Mouse (Mus musculus): ENCODE results near the gene Sema4d.
"Not testable (repeated sequence)": the region's sequence is repeated elsewhere in the genome, so short reads cannot be mapped to it uniquely, and the experiment has no call there.

The Sema4d gene

GRCm38 (mm10) chr13:51679332-51679731, 114.2 kb downstream of the Sema4d start:
- no peak for DNase-seq (ENCODE audit: low spot score)

- no peak for DNase-seq (ENCODE audit: low spot score)
Observed at GRCm38 (mm10) chr13:51678687-51679086, 114.9 kb downstream of the Sema4d start.

DNA sequence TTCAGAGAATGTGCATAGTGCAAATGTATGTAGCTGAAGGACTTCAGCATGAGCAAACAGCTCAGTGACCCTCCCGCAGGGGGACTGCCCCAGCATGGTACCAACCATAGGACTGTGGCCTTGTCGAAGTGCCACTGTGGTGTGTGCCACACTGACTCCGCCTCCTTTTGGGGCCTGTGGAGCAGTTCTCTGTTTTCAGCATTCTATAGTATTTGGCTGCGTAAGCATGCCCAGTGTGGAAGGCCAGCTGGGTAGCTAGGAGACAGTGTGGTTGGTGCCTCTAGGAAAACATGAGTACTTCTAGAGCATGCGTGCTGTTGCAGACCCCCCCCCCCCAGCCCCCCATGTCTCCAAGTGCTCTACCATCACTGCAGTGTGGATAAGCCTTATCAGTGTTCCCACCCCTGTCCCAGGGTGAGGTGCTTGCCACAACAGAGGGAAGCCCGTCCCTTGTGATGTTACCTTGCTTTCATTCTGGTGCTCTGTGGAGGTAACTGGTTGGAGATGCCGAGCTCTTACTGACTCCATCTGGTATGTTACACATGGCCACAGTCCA, 115.8 kb downstream of the Sema4d start:
- no peak for DNase-seq (ENCODE audit: low spot score)

- no peak for DNase-seq (ENCODE audit: low spot score)
Observed at GRCm38 (mm10) chr13:51677041-51677440, 116.5 kb downstream of the Sema4d start.

DNA sequence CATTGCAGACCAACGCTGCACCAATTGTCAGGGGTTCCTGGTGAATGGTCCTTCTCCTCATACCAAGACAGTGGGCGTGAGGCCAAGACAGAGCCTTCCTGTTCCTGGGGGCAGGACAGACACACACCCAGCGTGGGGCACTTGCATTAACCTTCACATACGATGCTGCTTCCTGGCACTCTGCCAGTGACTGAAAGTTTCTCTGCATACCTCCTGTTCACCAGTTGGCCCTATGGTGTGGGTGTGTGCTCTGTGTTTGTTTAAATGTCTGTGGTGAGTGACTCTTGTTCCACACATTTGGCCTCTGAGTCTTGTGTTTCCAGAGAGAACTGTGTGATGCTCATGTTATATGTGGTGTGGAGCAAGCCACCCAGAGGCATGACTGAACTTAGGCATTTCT, 116.9 kb downstream of the Sema4d start:
- no peak for DNase-seq (ENCODE audit: low spot score)

- not testable (repeated sequence) for DNase-seq (ENCODE audit: low spot score)
Observed at GRCm38 (mm10) chr13:51668195-51668594, 125.4 kb downstream of the Sema4d start.

GRCm38 (mm10) chr13:51663561-51663960, 130.0 kb downstream of the Sema4d start:
- no peak for DNase-seq (ENCODE audit: low spot score)

DNA sequence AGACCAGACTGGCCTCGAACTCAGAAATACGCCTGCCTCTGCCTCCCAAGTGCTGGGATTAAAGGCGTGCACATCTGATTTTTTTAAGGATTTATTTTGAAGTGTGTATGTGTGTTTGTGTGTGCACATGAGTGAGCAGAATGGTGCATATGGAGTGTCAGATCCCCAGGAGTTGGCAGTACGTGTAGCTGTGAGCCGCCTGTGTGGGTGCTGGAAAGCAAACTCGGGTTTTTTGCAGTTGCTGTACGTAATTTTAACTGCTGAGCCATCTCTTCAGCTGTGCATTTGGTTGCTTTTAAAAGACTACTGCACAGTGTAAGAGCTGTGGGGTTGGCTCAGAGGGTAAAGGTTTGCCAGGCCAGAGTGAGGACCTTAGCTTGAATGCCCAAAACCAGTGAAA, 134.0 kb downstream of the Sema4d start:
- DNase-seq (ENCODE audit: low spot score): no peak

DNA sequence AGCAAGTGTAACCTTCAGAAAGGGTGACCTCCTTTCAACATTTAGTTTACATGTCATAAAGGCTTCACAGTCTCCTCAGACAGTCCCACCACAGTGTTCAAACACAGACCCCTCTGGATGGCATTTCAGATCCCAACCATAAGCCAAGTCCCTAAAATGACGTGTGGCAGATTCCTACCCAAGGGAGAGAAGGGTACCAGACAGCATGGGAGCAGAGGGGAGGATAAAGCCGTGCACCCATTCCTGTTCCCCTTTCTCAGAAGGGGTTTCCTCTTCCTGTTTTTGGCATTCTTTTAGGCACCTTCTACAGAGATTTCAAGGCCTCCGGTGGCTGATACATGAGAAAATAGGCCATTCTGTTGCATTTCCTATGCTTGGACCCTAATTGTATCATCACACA, 135.5 kb downstream of the Sema4d start:
- DNase-seq (ENCODE audit: low spot score): no peak

GRCm38 (mm10) chr13:51656516-51657235, 136.9 kb downstream of the Sema4d start:
- DNase-seq (ENCODE audit: low spot score): no peak

GRCm38 (mm10) chr13:51653961-51654360, 139.6 kb downstream of the Sema4d start:
- DNase-seq (ENCODE audit: low spot score): no peak

- DNase-seq (ENCODE audit: low spot score): no peak
Observed at GRCm38 (mm10) chr13:51653159-51653558, 140.4 kb downstream of the Sema4d start.

GRCm38 (mm10) chr13:51651408-51652064, 142.0 kb downstream of the Sema4d start, which contains the start of gene Secisbp2:
Secisbp2 (plus strand) TSS chr13:51651697.
- DNase-seq (ENCODE audit: low spot score): peak; percentile 93

DNA sequence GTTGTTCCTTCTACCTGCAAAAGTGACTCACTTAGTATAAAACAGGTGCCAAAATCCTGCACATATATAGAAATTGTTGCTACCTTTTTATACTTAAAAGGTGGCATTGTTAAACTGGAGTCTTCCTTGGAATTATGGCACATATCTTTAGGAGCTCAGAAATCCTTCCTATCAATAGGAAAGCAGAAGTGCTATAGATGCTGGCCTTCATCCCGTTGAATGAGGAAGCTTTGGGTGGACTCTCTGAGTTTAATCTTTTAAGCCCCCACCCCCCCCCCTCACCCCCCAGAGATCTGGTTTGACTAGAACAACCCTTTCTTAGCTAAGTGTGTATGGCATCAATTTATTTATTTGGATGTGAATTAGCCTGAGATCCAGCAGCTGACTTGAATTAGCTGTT, 143.8 kb downstream of the Sema4d start:
- DNase-seq (ENCODE audit: low spot score): no peak

DNA sequence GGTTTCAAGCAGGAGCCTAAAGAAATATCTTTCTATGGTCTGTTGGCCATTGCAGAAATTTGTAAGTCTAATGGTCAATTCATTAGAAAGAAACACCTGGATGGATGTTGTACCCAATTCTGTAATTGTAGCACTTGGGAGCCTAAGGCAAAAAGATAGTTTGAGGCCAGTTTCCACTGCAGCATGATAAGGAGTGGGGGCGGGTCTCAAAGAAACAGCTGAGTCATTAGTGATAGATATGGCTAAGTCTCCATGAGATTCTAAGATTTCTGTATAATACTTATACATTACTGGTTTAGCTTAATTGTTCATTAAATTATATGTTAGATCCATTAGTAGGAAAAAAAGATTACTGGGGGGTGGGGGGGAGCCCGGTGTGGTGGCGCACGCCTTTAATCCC, 145.3 kb downstream of the Sema4d start:
- DNase-seq (ENCODE audit: low spot score): no peak

DNA sequence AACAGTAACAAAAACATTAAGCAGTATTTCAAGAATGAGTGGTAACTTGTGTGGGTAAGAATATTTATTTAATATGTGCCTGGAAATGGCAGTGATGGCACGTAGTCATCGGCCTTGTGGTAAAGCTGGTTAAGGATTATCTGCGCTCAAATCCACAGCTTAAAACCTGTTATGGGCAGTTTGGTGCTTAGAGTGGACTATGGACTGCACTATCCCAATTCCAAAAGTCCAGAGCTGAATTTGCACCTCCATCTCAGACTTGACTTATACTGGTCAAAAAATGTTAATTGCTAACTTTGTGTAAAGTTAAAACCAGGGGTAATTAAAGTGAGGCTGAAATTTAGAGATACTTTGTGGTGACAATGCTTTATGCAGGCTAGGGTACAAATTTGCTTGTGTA, 145.8 kb downstream of the Sema4d start:
- DNase-seq (ENCODE audit: low spot score): no peak

DNA sequence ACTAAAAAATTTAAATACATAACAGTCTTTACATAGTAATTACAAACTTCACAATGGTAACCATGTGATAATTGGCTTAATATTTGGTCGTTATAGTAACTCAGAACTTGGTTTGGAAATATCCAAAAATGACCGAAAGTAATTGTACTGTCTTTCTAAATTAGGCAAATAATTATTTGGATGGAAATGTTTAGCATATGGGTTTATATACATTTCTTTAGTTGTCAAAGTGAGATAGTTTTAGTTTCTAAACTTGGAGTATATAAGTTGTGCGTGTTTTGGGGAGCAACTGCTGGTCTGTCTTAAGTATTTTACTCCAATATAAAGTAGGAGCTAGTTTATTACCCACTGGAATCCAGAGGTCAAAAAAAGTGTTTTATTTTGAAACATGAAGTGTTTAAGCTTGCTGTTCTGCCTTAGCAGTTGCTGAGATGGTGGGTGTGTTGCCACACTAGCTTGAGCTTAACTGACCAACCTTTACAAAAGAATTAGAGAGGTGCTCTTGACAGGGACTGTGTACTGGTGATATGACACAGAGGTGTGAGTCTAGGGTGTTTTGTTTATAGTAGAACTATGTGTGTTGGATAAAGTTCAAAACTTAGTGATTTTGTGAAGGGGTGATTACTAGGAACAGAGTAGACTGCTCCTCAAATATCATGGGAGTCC, 147.1 kb downstream of the Sema4d start:
- DNase-seq (ENCODE audit: low spot score): no peak

DNA sequence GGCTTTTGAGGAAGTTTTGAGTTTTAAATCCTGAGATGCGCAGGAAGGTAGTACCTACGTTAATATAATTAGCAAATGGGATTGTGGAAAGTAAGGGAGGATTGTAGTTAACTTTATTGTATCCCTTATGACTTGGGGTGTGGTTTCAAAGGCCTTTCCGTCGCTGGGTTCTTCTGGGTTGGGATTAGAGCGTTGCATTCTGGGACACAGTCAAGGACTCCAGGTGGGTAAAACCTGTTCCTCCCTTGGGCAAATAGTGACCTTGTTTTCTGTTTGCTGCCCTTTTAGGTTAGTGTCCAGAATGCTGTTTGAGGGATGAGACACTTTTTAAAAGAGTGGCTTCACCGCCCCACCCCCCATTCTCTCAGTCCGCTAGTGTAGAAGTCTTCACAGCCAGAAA, 147.7 kb downstream of the Sema4d start:
- DNase-seq (ENCODE audit: low spot score): no peak

DNA sequence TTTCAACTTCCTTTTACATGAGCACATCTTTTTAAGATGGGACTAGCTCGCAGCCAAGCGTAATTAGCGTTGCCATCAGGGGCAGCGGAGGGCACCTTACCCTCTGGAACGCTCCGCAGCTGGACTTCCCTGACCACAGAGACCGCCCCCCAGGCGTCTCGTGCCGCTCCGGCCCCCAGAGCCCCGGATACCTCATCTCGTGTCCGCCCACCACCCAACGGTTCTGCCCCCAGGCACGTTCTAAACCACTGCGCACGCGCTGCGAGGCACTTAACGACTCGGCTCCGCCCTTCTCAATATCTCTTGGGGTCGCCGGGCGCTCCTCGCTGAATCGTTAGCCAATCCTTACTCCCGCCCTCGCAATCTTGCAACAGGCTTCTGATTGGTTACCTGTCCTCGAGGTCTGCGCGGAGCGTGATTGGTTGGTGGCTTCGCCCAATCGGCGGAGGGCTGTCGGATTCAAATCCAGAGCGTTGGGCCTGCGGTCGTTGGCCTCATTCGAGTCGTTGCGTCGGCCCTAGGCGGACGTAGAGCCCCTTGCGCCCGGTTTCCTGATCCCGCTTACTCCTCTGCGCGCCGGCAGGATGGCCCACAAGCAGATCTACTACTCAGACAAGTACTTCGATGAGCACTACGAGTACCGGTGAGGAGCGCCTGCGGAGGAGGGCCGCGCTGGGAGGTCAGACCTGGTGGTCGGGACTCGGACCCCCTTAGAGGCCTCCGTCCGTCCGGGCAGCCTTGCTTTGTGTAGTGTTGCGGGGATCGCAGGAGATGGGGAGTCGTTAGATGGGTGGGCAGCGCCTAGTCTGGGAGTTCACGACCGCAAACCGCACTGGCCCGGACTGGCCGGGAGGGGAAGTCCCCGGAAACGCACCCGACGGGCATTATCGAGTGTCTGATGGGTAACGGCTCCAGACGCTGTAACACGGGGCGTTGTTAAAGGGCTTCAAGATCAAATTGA, 148.4 kb downstream of the Sema4d start, which contains the start of gene Cks2:
Gene Cks2 (plus strand): TSS at position 404 of the 961 bp plus-strand sequence.
- peak; percentile 89 for DNase-seq (ENCODE audit: low spot score)

GRCm38 (mm10) chr13:51643924-51644828, 149.4 kb downstream of the Sema4d start:
- peak; percentile 2 for DNase-seq (ENCODE audit: low spot score)
